Mouse (Mus musculus) C2C12 (cell line): ENCODE measurements around the gene Erc1. TPM values are rescaled to one million over a fixed set of nuclear protein-coding genes. Genes with fewer than 3 reads are reported as not detected.
"Not testable (repeated sequence)": the region's sequence is repeated elsewhere in the genome, so short reads cannot be mapped to it uniquely, and the experiment has no call there.

Experiments used
- H3K27me3 ChIP-seq: one replicate; pipeline ENCODE4 v1.6.1; 2011; ENCODE audit not compliant: control insufficient read depth, insufficient read depth, insufficient read length
- H3K36me3 ChIP-seq: one replicate; pipeline ENCODE4 v1.6.1; 2011; ENCODE audit not compliant: control insufficient read depth, insufficient read depth
- H3K4me3 ChIP-seq: one replicate; pipeline ENCODE4 v1.5.1; 2011; ENCODE audit warnings: mild to moderate bottlenecking, control low read depth; ENCODE audit not compliant: poor library complexity, insufficient read depth, severe bottlenecking
- H3K79me2 ChIP-seq: one replicate; pipeline ENCODE4 v1.6.1; 2011; ENCODE audit not compliant: control insufficient read depth, insufficient read depth
- H3K79me3 ChIP-seq: one replicate; pipeline ENCODE4 v1.6.1; 2011; ENCODE audit warnings: low read depth, control low read depth
- H3ac ChIP-seq: one replicate; pipeline ENCODE3; 2011; ENCODE audit warnings: low read depth; ENCODE audit not compliant: control insufficient read depth, insufficient read length
- CEBPB ChIP-seq: IDR thresholded peaks from one replicate; pipeline ENCODE4 v1.6.1; 2011; ENCODE audit warnings: low read depth, mild to moderate bottlenecking, control low read depth, moderate library complexity
- CTCF ChIP-seq: IDR thresholded peaks from one replicate; pipeline ENCODE4 v1.5.1; 2011; ENCODE audit not compliant: control insufficient read depth, insufficient read depth, insufficient read length
- FOSL1 ChIP-seq: IDR thresholded peaks from one replicate; pipeline ENCODE4 v1.8.0; 2011; ENCODE audit warnings: mild to moderate bottlenecking, low read length; ENCODE audit not compliant: poor library complexity, insufficient read depth, severe bottlenecking
- MAX ChIP-seq: IDR thresholded peaks from one replicate; pipeline ENCODE4 v1.6.1; 2011; ENCODE audit warnings: mild to moderate bottlenecking, control low read depth
- MYOD1 ChIP-seq: IDR thresholded peaks from one replicate; pipeline ENCODE4 v1.6.1; 2011; ENCODE audit warnings: low read depth; ENCODE audit not compliant: control insufficient read depth, insufficient read length
- MYOG ChIP-seq: IDR thresholded peaks from one replicate; pipeline ENCODE4 v1.6.1; 2011; ENCODE audit not compliant: control insufficient read depth, insufficient read length; ENCODE audit errors: extremely low read depth
- USF1 ChIP-seq: IDR thresholded peaks from one replicate; pipeline ENCODE4 v1.6.1; 2011; ENCODE audit warnings: low read depth, mild to moderate bottlenecking, control low read depth, moderate library complexity
- polyA plus RNA-seq: library from polyadenylated mRNA; unstranded; fragments of >200 nt; fragmentation: generic; extraction: Trizol; gene quantifications from one replicate; pipeline ENCODE4 v1.2.1, GENCODE M21; 2012; ENCODE audit warnings: missing spikeins

Erc1 gene
- polyA plus RNA-seq, 1 experiment = 10.2 TPM

- TF ChIP-seq USF1 (no peak), MYOG (no peak), MYOD1 (no peak), CEBPB (no peak), FOSL1 (no peak), MAX (no peak), CTCF (no peak)
- Histone ChIP-seq H3K79me2 (peaks cover 42% of the 10 kb centered on the region), H3ac (no peak overlapping the region), H3K36me3 (peaks cover 5% of the 10 kb centered on the region), H3K27me3 (no peaks in the 10 kb centered on the region), H3K4me3 (no peak overlapping the region), H3K79me3 (peaks cover 11% of the 10 kb centered on the region)
Observed at GRCm38 (mm10) chr6:119818541-119818940, 29.4 kb downstream of the Erc1 start.

- Histone ChIP-seq H3K27me3 (no peaks in the 10 kb centered on the region), H3K4me3 (no peak overlapping the region), H3K36me3 (peaks cover 3% of the 10 kb centered on the region), H3ac (no peak overlapping the region), H3K79me2 (peaks cover 36% of the 10 kb centered on the region), H3K79me3 (peaks cover 11% of the 10 kb centered on the region)
- no peak for TF ChIP-seq CEBPB
- no peak for TF ChIP-seq USF1
- TF ChIP-seq CTCF = no peak
- no peak for TF ChIP-seq MYOD1
- no peak for TF ChIP-seq FOSL1
Observed at GRCm38 (mm10) chr6:119815426-119815825, 32.5 kb downstream of the Erc1 start.

GRCm38 (mm10) chr6:119813055-119813454 is 34.9 kb downstream of the Erc1 start:
- H3ac ChIP-seq, H3K79me3 ChIP-seq, H3K36me3 ChIP-seq, H3K27me3 ChIP-seq, H3K4me3 ChIP-seq: not testable (repeated sequence)
- H3K79me2 ChIP-seq = peaks cover 31% of the 10 kb centered on the region

- no peak overlapping the region for H3K4me3 ChIP-seq
- TF ChIP-seq MYOD1 (no peak), MAX (no peak), CEBPB (no peak), USF1 (no peak), FOSL1 (no peak), MYOG (no peak)
- H3K79me3 ChIP-seq = peaks cover 2% of the 10 kb centered on the region
Observed at GRCm38 (mm10) chr6:119808726-119809505, 39.1 kb downstream of the Erc1 start.

GRCm38 (mm10) chr6:119803239-119803638 is 44.7 kb downstream of the Erc1 start:
- no peak for TF ChIP-seq MYOG
- TF ChIP-seq MYOD1 = no peak
- TF ChIP-seq USF1 = no peak
- TF ChIP-seq CEBPB = no peak
- no peak for TF ChIP-seq FOSL1
- no peak for TF ChIP-seq CTCF

More at GRCm38 (mm10) chr6:119808726-119809505, 39.1 kb downstream of the Erc1 start:
- Histone ChIP-seq H3ac (no peak overlapping the region), H3K79me2 (peaks cover 12% of the 10 kb centered on the region), H3K36me3 (peaks cover 5% of the 10 kb centered on the region), H3K27me3 (no peaks in the 10 kb centered on the region)

GRCm38 (mm10) chr6:119796911-119797486 is 51.0 kb downstream of the Erc1 start:
- H3K4me3 ChIP-seq = no peak overlapping the region
- TF ChIP-seq FOSL1 = no peak
- TF ChIP-seq MAX = no peak
- no peak for TF ChIP-seq USF1
- no peak for TF ChIP-seq MYOD1
- no peak for TF ChIP-seq CEBPB
- TF ChIP-seq MYOG = no peak
- TF ChIP-seq CTCF = no peak
- peaks cover 2% of the 10 kb centered on the region for H3K79me3 ChIP-seq
- no peak overlapping the region for H3ac ChIP-seq
- H3K79me2 ChIP-seq = no peaks in the 10 kb centered on the region
- H3K27me3 ChIP-seq = no peaks in the 10 kb centered on the region
- H3K36me3 ChIP-seq = no peaks in the 10 kb centered on the region

More at GRCm38 (mm10) chr6:119803239-119803638, 44.7 kb downstream of the Erc1 start:
- H3K79me3 ChIP-seq = peaks cover 5% of the 10 kb centered on the region
- H3K27me3 ChIP-seq = no peaks in the 10 kb centered on the region
- peaks cover 3% of the 10 kb centered on the region for H3K79me2 ChIP-seq
- no peak overlapping the region for H3K4me3 ChIP-seq
- H3K36me3 ChIP-seq = no peaks in the 10 kb centered on the region
- no peak overlapping the region for H3ac ChIP-seq
